Mouse (Mus musculus) heart, postnatal 4 days (tissue): ENCODE data around the gene Rabep1. TPM values are rescaled to one million over a fixed set of nuclear protein-coding genes. Genes with fewer than 3 reads are reported as not detected.
"Not testable (repeated sequence)": the region's sequence is repeated elsewhere in the genome, so short reads cannot be mapped to it uniquely, and the experiment has no call there.

Experiments used
- DNase-seq: peaks from one replicate; pipeline ENCODE4 v3.0.0; 2021
- total RNA-seq, 2 experiments: library from RNA; stranded (reverse); gene quantifications; 2 replicates each; pipeline ENCODE4 v1.2.3; 2021

Gene Rabep1
- total RNA-seq, 2 experiments from 2014 or later, result 34.7 to 38.0 TPM

- DNase-seq, result no peak
Measured at GRCm38 (mm10) chr11:70833408-70833807, 11.2 kb upstream of the Rabep1 start.

- no peak for DNase-seq
Measured at GRCm38 (mm10) chr11:70833831-70834230, 10.7 kb upstream of the Rabep1 start.

GRCm38 (mm10) chr11:70835381-70835831 is 9.2 kb upstream of the Rabep1 start:
- DNase-seq, result no peak

- no peak for DNase-seq
Measured at GRCm38 (mm10) chr11:70837031-70837430, 7.5 kb upstream of the Rabep1 start.

- DNase-seq, result no peak
Measured at GRCm38 (mm10) chr11:70838610-70839009, 6.0 kb upstream of the Rabep1 start.

- DNase-seq, result no peak
Measured at GRCm38 (mm10) chr11:70842983-70843382, 1.6 kb upstream of the Rabep1 start.

GRCm38 (mm10) chr11:70843701-70844551 is 652 bp upstream of the Rabep1 start:
- DNase-seq, result no peak

- no peak for DNase-seq
Measured at GRCm38 (mm10) chr11:70845457-70845978, 940 bp downstream of the Rabep1 start.

- no peak for DNase-seq
Measured at GRCm38 (mm10) chr11:70846029-70846428, 1.5 kb downstream of the Rabep1 start.

GRCm38 (mm10) chr11:70860371-70860770 is 15.8 kb downstream of the Rabep1 start:
- DNase-seq, result no peak

GRCm38 (mm10) chr11:70863204-70863603 is 18.6 kb downstream of the Rabep1 start:
- not testable (repeated sequence) for DNase-seq

- DNase-seq, result no peak
Measured at GRCm38 (mm10) chr11:70865223-70865622, 20.6 kb downstream of the Rabep1 start.

GRCm38 (mm10) chr11:70869263-70869662 is 24.7 kb downstream of the Rabep1 start:
- DNase-seq, result no peak

- no peak for DNase-seq
Measured at GRCm38 (mm10) chr11:70869811-70870210, 25.2 kb downstream of the Rabep1 start.

- DNase-seq, result peak; percentile 85
Measured at GRCm38 (mm10) chr11:70870407-70870806, 25.8 kb downstream of the Rabep1 start.

- no peak for DNase-seq
Measured at GRCm38 (mm10) chr11:70871110-70871509, 26.5 kb downstream of the Rabep1 start.

GRCm38 (mm10) chr11:70871766-70872330 is 27.3 kb downstream of the Rabep1 start:
- peak; percentile 12 for DNase-seq

- no peak for DNase-seq
Measured at GRCm38 (mm10) chr11:70873846-70874613, 29.5 kb downstream of the Rabep1 start.

- DNase-seq, result no peak
Measured at GRCm38 (mm10) chr11:70877670-70878069, 33.1 kb downstream of the Rabep1 start.

- DNase-seq, result no peak
Measured at GRCm38 (mm10) chr11:70882905-70883430, 38.4 kb downstream of the Rabep1 start.

GRCm38 (mm10) chr11:70890643-70891042 is 46.1 kb downstream of the Rabep1 start:
- no peak for DNase-seq

GRCm38 (mm10) chr11:70891616-70892015 is 47.0 kb downstream of the Rabep1 start:
- DNase-seq, result no peak

- no peak for DNase-seq
Measured at GRCm38 (mm10) chr11:70897680-70898079, 53.1 kb downstream of the Rabep1 start.
